Mouse (Mus musculus) kidney, postnatal 25 days (tissue): Measurements from ENCODE around the gene Tnnt3.

Source experiments
- DNase-seq, 2 experiments: peaks; one replicate each; pipeline ENCODE4 v3.0.0; 2021; ENCODE audit warnings: mixed read lengths in 2 of 2

Gene Tnnt3

GRCm38 (mm10) chr7:142476795-142477452 is 21.7 kb upstream of the Tnnt3 start:
- no peak for DNase-seq

- DNase-seq, result no peak
Observed at GRCm38 (mm10) chr7:142478001-142478400, 20.6 kb upstream of the Tnnt3 start.

- DNase-seq, result no peak
Observed at GRCm38 (mm10) chr7:142478574-142478973, 20.1 kb upstream of the Tnnt3 start.

GRCm38 (mm10) chr7:142479307-142479706 is 19.3 kb upstream of the Tnnt3 start:
- no peak for DNase-seq

- no peak for DNase-seq
Observed at GRCm38 (mm10) chr7:142479886-142480285, 18.8 kb upstream of the Tnnt3 start.

- DNase-seq, result no peak
Observed at GRCm38 (mm10) chr7:142480661-142481060, 18.0 kb upstream of the Tnnt3 start.

- peak in 1 of 2 experiments; percentile 64 for DNase-seq
Observed at GRCm38 (mm10) chr7:142481186-142481567, 17.5 kb upstream of the Tnnt3 start.

- DNase-seq, result no peak
Observed at GRCm38 (mm10) chr7:142481568-142482255, 16.9 kb upstream of the Tnnt3 start.

GRCm38 (mm10) chr7:142482256-142482609 is 16.4 kb upstream of the Tnnt3 start:
- no peak for DNase-seq

GRCm38 (mm10) chr7:142483136-142483535 is 15.5 kb upstream of the Tnnt3 start:
- no peak for DNase-seq

GRCm38 (mm10) chr7:142484780-142485179 is 13.9 kb upstream of the Tnnt3 start:
- DNase-seq, result no peak

- no peak for DNase-seq
Observed at GRCm38 (mm10) chr7:142486751-142487162, 11.9 kb upstream of the Tnnt3 start.

- DNase-seq, result peak; percentile 30 to 45
Observed at GRCm38 (mm10) chr7:142487341-142487859, 11.2 kb upstream of the Tnnt3 start.

GRCm38 (mm10) chr7:142488053-142488452 is 10.6 kb upstream of the Tnnt3 start:
- DNase-seq, result no peak

- no peak for DNase-seq
Observed at GRCm38 (mm10) chr7:142493535-142493934, 5.1 kb upstream of the Tnnt3 start.

GRCm38 (mm10) chr7:142496158-142496557 is 2.5 kb upstream of the Tnnt3 start:
- DNase-seq, result no peak

- no peak for DNase-seq
Observed at GRCm38 (mm10) chr7:142496800-142497199, 1.8 kb upstream of the Tnnt3 start.

GRCm38 (mm10) chr7:142497775-142498174 is 861 bp upstream of the Tnnt3 start:
- peak in 1 of 2 experiments; percentile 33 for DNase-seq

- DNase-seq, result no peak
Observed at GRCm38 (mm10) chr7:142499010-142499721, 530 bp downstream of the Tnnt3 start.

GRCm38 (mm10) chr7:142500032-142500431 is 1.4 kb downstream of the Tnnt3 start:
- no peak for DNase-seq

- DNase-seq, result no peak
Observed at GRCm38 (mm10) chr7:142503206-142503605, 4.6 kb downstream of the Tnnt3 start.

- DNase-seq, result no peak
Observed at GRCm38 (mm10) chr7:142505942-142506341, 7.3 kb downstream of the Tnnt3 start.

- DNase-seq, result no peak
Observed at GRCm38 (mm10) chr7:142506501-142506900, 7.9 kb downstream of the Tnnt3 start.

- DNase-seq, result no peak
Observed at GRCm38 (mm10) chr7:142507453-142507852, 8.8 kb downstream of the Tnnt3 start.
